Mouse (Mus musculus) spleen, adult 2 months (tissue): Measurements from ENCODE around the gene Pla2g4f. TPM values are rescaled to one million over a fixed set of nuclear protein-coding genes. Genes with fewer than 3 reads are reported as not detected.

Experiments used
- DNase-seq, 2 experiments: peaks; one replicate each; pipeline versions ENCODE4 v3.0.0 to v3.0.0-alpha.2; 2012 to 2021; ENCODE audit warnings: low spot score in 2 of 2, low read depth in 1 of 2
- H3K27ac ChIP-seq: fragments of 200-500 bp; 2 replicates; pipeline ENCODE4 v1.5.1; 2012; ENCODE audit warnings: low read length, inconsistent platforms; ENCODE audit not compliant: insufficient read depth
- H3K27me3 ChIP-seq: fragments of 200-500 bp; 2 replicates; pipeline ENCODE4 v1.6.1; 2012; ENCODE audit warnings: mild to moderate bottlenecking, moderate library complexity, low read length, inconsistent platforms; ENCODE audit not compliant: control insufficient read depth, insufficient read depth
- H3K36me3 ChIP-seq: fragments of 200-500 bp; 2 replicates; pipeline ENCODE4 v1.6.1; 2012; ENCODE audit warnings: mild to moderate bottlenecking, low read length, inconsistent platforms; ENCODE audit not compliant: control insufficient read depth, insufficient read depth
- H3K4me1 ChIP-seq: fragments of 200-500 bp; 2 replicates; pipeline ENCODE4 v1.6.1; 2011; ENCODE audit warnings: inconsistent platforms; ENCODE audit not compliant: control insufficient read depth, insufficient read depth, insufficient read length
- H3K4me3 ChIP-seq: fragments of 200-500 bp; 2 replicates; pipeline ENCODE4 v1.5.1; 2011; ENCODE audit warnings: mild to moderate bottlenecking, inconsistent platforms; ENCODE audit not compliant: insufficient read depth, insufficient read length; ENCODE audit errors: extremely low read depth
- CTCF ChIP-seq: fragments of 200-500 bp; IDR thresholded peaks from 2 replicates; pipeline ENCODE4 v1.5.1; 2011; ENCODE audit warnings: mild to moderate bottlenecking, inconsistent platforms; ENCODE audit not compliant: insufficient read depth, insufficient read length, insufficient replicate concordance; ENCODE audit errors: extremely low read depth
- POLR2A ChIP-seq: fragments of 200-500 bp; IDR thresholded peaks from 2 replicates; pipeline ENCODE4 v1.6.1; 2011; ENCODE audit warnings: low read depth, low read length, inconsistent platforms
- WGBS: fragments of 180-500 bp; shearing (Covaris S2); methylation state at CpG from one replicate; pipeline ENCODE4 v1.1.7; 2018; 5-methylcytosine and 5-hydroxymethylcytosine counted together
- polyA plus RNA-seq: library from polyadenylated mRNA; depleted of rRNA; stranded (reverse); fragments of >200 nt; gene quantifications from 2 replicates; pipeline ENCODE4 v1.2.3, GENCODE M21; 2012

The Pla2g4f gene
- polyA plus RNA-seq, 1 experiment = 1.1 TPM

GRCm38 (mm10) chr2:120283550-120283949 is 30.4 kb downstream of the Pla2g4f start:
- Histone ChIP-seq H3K4me3 (no peak overlapping the region), H3K27me3 (no peaks in the 10 kb centered on the region), H3K36me3 (no peaks in the 10 kb centered on the region), H3K27ac (no peak overlapping the region), H3K4me1 (no peaks in the 10 kb centered on the region)
- DNase-seq = no peak
- 79% methylated on average over 6 of the region's 6 CpGs for WGBS
- no peak for TF ChIP-seq CTCF
- TF ChIP-seq POLR2A = no peak

- Histone ChIP-seq H3K27me3 (no peaks in the 10 kb centered on the region), H3K4me3 (no peak overlapping the region), H3K36me3 (no peaks in the 10 kb centered on the region), H3K4me1 (no peaks in the 10 kb centered on the region), H3K27ac (no peak overlapping the region)
- no peak for DNase-seq
- WGBS = 62% methylated on average over 3 of the region's 3 CpGs
- TF ChIP-seq CTCF (no peak), POLR2A (no peak)
Observed at GRCm38 (mm10) chr2:120281221-120281620, 32.7 kb downstream of the Pla2g4f start.

- Histone ChIP-seq H3K4me3 (no peak overlapping the region), H3K27me3 (no peaks in the 10 kb centered on the region), H3K27ac (no peak overlapping the region), H3K36me3 (no peaks in the 10 kb centered on the region), H3K4me1 (no peaks in the 10 kb centered on the region)
- no peak for TF ChIP-seq POLR2A
- peak; percentile 50; the same call in 1 of the 2 replicates for TF ChIP-seq CTCF
- 20% methylated on average over 8 of the region's 8 CpGs for WGBS
- DNase-seq = peak in 1 of 2 experiments; percentile 28
Observed at GRCm38 (mm10) chr2:120279961-120280360, 34.0 kb downstream of the Pla2g4f start.

- no peak for DNase-seq
- H3K4me3 ChIP-seq = no peak overlapping the region
- no peaks in the 10 kb centered on the region for H3K4me1 ChIP-seq
- no peaks in the 10 kb centered on the region for H3K27me3 ChIP-seq
- no peak for TF ChIP-seq CTCF
- no peak for TF ChIP-seq POLR2A
- WGBS = 85% methylated on average over 4 of the region's 4 CpGs
- no peak overlapping the region for H3K27ac ChIP-seq
- H3K36me3 ChIP-seq = no peaks in the 10 kb centered on the region
Observed at GRCm38 (mm10) chr2:120276951-120277350, 37.0 kb downstream of the Pla2g4f start.

- WGBS = 11% methylated on average over 9 of the region's 9 CpGs
- no peaks in the 10 kb centered on the region for H3K27me3 ChIP-seq
Observed at GRCm38 (mm10) chr2:120268635-120269034, 45.3 kb downstream of the Pla2g4f start.

GRCm38 (mm10) chr2:120265523-120265922 is 48.4 kb downstream of the Pla2g4f start:
- WGBS = 82% methylated on average over 6 of the region's 6 CpGs
- no peaks in the 10 kb centered on the region for H3K36me3 ChIP-seq
- H3K4me1 ChIP-seq = no peaks in the 10 kb centered on the region
- no peak overlapping the region for H3K27ac ChIP-seq
- TF ChIP-seq POLR2A = no peak
- TF ChIP-seq CTCF = no peak
- no peaks in the 10 kb centered on the region for H3K27me3 ChIP-seq
- no peak overlapping the region for H3K4me3 ChIP-seq
- no peak for DNase-seq

More at GRCm38 (mm10) chr2:120268635-120269034, 45.3 kb downstream of the Pla2g4f start:
- H3K27ac ChIP-seq = no peak overlapping the region
- no peaks in the 10 kb centered on the region for H3K36me3 ChIP-seq
- no peaks in the 10 kb centered on the region for H3K4me1 ChIP-seq
- no peak for DNase-seq
- TF ChIP-seq POLR2A (no peak), CTCF (no peak)
- no peak overlapping the region for H3K4me3 ChIP-seq

- no peak overlapping the region for H3K27ac ChIP-seq
- no peaks in the 10 kb centered on the region for H3K36me3 ChIP-seq
- no peaks in the 10 kb centered on the region for H3K4me1 ChIP-seq
- no peak for DNase-seq
- TF ChIP-seq CTCF = no peak
- no peak for TF ChIP-seq POLR2A
- WGBS = 79% methylated on average over 10 of the region's 10 CpGs
- H3K4me3 ChIP-seq = no peak overlapping the region
- no peaks in the 10 kb centered on the region for H3K27me3 ChIP-seq
Observed at GRCm38 (mm10) chr2:120264858-120265257, 49.1 kb downstream of the Pla2g4f start.
